Mouse (Mus musculus) midbrain, embryonic 15.5 days (tissue): Measurements from ENCODE around the gene Vwf. TPM values are rescaled to one million over a fixed set of nuclear protein-coding genes. Genes with fewer than 3 reads are reported as not detected.

Experiments
- ATAC-seq: fragments of 200-750 bp; cut with Nextera tagmentation; replicated peaks from 2 replicates; pipeline ENCODE4 v1.8.0; 2017; ENCODE audit warnings: moderate TSS enrichment
- H3K27ac ChIP-seq: fragments of 300-500 bp; sonication (generic); 2 replicates; pipeline ENCODE4 v1.5.1; 2015; ENCODE audit warnings: mild to moderate bottlenecking, inconsistent platforms
- H3K27me3 ChIP-seq: fragments of 300-500 bp; sonication (generic); replicated peaks from 2 replicates; pipeline ENCODE4 v1.6.1; 2015; ENCODE audit warnings: inconsistent platforms
- H3K36me3 ChIP-seq: fragments of 300-500 bp; sonication (generic); replicated peaks from 2 replicates; pipeline ENCODE4 v1.6.1; 2015; ENCODE audit warnings: inconsistent platforms
- H3K4me1 ChIP-seq: fragments of 300-500 bp; sonication (generic); 2 replicates; pipeline ENCODE4 v1.6.1; 2015; ENCODE audit warnings: inconsistent platforms
- H3K4me2 ChIP-seq: fragments of 300-500 bp; sonication (generic); 2 replicates; pipeline ENCODE4 v1.6.1; 2015; ENCODE audit warnings: inconsistent platforms, mild to moderate bottlenecking, moderate library complexity
- H3K4me3 ChIP-seq: fragments of 300-500 bp; sonication (generic); 2 replicates; pipeline ENCODE4 v1.5.1; 2015; ENCODE audit warnings: mild to moderate bottlenecking, inconsistent platforms
- H3K9ac ChIP-seq: fragments of 300-500 bp; sonication (generic); 2 replicates; pipeline ENCODE4 v1.6.1; 2015; ENCODE audit warnings: mild to moderate bottlenecking, inconsistent platforms
- H3K9me3 ChIP-seq: fragments of 300-500 bp; sonication (generic); 2 replicates; pipeline ENCODE4 v1.6.1; 2016; ENCODE audit warnings: inconsistent platforms
- WGBS: fragments of 180-500 bp; shearing (Covaris S2); methylation state at CpG from one replicate; pipeline ENCODE4 v1.1.7; 2015; ENCODE audit warnings: mixed read lengths; 5-methylcytosine and 5-hydroxymethylcytosine counted together
- polyA plus RNA-seq: library from polyadenylated mRNA; unstranded; fragments of >200 nt; fragmentation: Nextera tagmentation; extraction: Ambion mirVana; gene quantifications from 2 replicates; pipeline ENCODE4 v1.2.1, GENCODE M21; 2015

Gene Vwf
- polyA plus RNA-seq, 1 experiment from 2014 or later = 11.3 TPM

- Histone ChIP-seq H3K9ac (no peak overlapping the region), H3K4me2 (no peak overlapping the region), H3K4me1 (peaks cover 5% of the 10 kb centered on the region; the same call in 1 of the 2 replicates), H3K9me3 (no peaks in the 10 kb centered on the region), H3K4me3 (no peak overlapping the region), H3K27me3 (0 out of 2 replicates have a peak, but pooled peaks cover 2% of the 10 kb centered on the region), H3K36me3 (no peaks in the 10 kb centered on the region), H3K27ac (no peak overlapping the region)
- ATAC-seq = peak; percentile 62; the same call in 1 of the 2 replicates
- 23% methylated on average over 9 of the region's 9 CpGs for WGBS
These were observed 58.1 kb downstream of the Vwf start for GRCm38 (mm10) chr6:125604463-125605191.

GRCm38 (mm10) chr6:125609025-125609424, 62.5 kb downstream of the Vwf start:
- ATAC-seq = no peak
- no peaks in the 10 kb centered on the region for H3K4me1 ChIP-seq
- H3K27me3 ChIP-seq = 0 out of 2 replicates have a peak, but pooled peaks cover 2% of the 10 kb centered on the region
- no peaks in the 10 kb centered on the region for H3K9me3 ChIP-seq
- no peak overlapping the region for H3K4me2 ChIP-seq
- H3K27ac ChIP-seq = no peak overlapping the region
- H3K4me3 ChIP-seq = no peak overlapping the region
- no peak overlapping the region for H3K9ac ChIP-seq
- WGBS = 71% methylated on average over 6 of the region's 6 CpGs
- H3K36me3 ChIP-seq = no peaks in the 10 kb centered on the region

DNA sequence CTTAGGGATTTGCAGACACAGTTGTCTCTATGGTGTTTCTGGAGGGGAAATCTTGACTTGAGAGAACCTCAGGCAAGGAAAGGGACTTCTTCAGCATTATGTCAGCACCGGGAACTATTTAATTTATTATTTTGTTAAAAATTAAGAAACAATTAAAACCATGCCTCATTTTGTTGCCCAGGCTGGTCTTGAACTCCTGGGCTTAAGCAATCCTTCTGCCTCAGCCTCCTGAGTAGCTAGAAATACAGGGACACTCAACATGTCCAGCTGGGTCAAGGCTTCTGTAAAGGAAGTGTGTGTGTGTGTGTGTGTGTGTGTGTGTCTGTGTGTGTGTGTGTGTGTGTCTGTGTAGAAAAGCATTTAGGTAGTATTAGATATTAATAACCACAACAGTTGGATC, 71.3 kb downstream of the Vwf start:
- WGBS = 98% methylated on average over 1 of the region's 1 CpGs

DNA sequence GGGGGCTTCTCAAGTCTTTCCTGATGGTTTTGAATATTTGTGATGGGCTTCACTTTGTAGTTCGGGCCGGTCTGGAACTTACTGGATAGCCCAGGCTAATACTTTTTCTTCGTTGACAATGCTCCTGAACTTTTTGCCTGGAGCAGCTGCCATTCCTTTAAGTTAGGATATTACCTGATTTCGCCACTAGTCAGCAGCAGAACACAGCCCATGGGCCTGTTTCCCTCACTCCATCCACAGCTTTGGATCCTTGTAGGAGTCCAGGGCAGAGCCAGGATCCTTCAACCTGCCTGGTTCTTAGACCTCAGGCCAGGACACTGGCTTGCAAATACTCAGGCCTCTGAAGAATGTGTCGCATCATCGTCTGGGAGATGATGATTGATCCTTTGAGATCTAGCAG, 74.2 kb downstream of the Vwf start:
- Histone ChIP-seq H3K4me3 (no peak overlapping the region), H3K4me2 (no peak overlapping the region), H3K27me3 (no peaks in the 10 kb centered on the region), H3K9me3 (no peaks in the 10 kb centered on the region), H3K9ac (no peak overlapping the region), H3K27ac (no peak overlapping the region), H3K36me3 (no peaks in the 10 kb centered on the region), H3K4me1 (no peaks in the 10 kb centered on the region)
- 46% methylated on average over 6 of the region's 6 CpGs for WGBS
- peak; percentile 85 for ATAC-seq

More for the DNA sequence above, 71.3 kb downstream of the Vwf start:
- H3K36me3 ChIP-seq = no peaks in the 10 kb centered on the region
- H3K9me3 ChIP-seq = no peaks in the 10 kb centered on the region
- H3K27me3 ChIP-seq = no peaks in the 10 kb centered on the region
- no peak overlapping the region for H3K4me2 ChIP-seq
- H3K27ac ChIP-seq = no peak overlapping the region
- no peak overlapping the region for H3K9ac ChIP-seq
- no peak overlapping the region for H3K4me3 ChIP-seq
- no peaks in the 10 kb centered on the region for H3K4me1 ChIP-seq
- no peak for ATAC-seq

DNA sequence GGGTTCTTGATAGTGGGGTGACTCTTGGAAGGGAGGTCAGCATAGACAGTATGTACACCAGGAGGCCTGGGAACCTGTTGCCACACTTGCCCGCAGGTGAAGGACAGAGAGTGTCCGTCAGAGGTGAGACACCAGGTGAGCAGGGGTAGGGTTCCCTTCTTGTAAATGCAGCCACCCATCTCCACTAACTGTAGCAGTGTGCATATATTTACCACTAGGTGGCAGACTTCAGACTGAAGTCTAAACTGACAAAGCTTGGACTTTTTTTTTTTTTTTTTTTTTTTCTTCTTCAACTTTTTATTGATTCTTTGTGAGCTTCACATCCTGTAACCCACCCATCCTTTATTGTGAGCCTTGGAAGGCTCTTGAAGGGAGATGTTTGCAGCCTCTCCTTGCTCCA, 75.9 kb downstream of the Vwf start:
- 0 out of 2 replicates have a peak, but pooled peaks have one; percentile 34 for ATAC-seq
- Histone ChIP-seq H3K27ac (no peak overlapping the region), H3K36me3 (no peaks in the 10 kb centered on the region), H3K4me3 (no peak overlapping the region), H3K9ac (no peak overlapping the region), H3K4me1 (no peaks in the 10 kb centered on the region), H3K4me2 (no peak overlapping the region), H3K27me3 (no peaks in the 10 kb centered on the region), H3K9me3 (no peaks in the 10 kb centered on the region)
- 57% methylated on average over 2 of the region's 2 CpGs for WGBS

DNA sequence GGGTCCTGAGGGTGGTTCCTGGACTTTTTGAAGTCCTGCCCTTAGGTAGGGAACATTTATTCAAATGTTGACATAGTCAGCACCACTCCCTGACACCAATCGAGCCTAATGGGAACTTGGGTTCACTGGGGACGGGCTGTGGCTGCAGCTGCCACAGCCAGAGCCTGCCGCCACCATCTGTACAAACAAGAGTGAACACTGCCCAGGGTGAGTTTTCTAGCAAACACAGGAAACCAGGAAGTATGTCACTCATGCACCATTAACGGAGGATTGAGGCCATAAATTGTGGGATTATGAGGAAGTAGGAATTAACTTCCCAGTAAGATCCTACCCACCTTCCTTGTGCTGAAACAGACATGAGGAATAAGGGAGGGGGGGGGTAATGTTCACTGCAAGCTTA, 93.9 kb downstream of the Vwf start:
- Histone ChIP-seq H3K9ac (no peak overlapping the region), H3K4me3 (no peak overlapping the region), H3K9me3 (no peaks in the 10 kb centered on the region), H3K27ac (no peak overlapping the region), H3K36me3 (no peaks in the 10 kb centered on the region), H3K27me3 (no peaks in the 10 kb centered on the region), H3K4me2 (no peak overlapping the region), H3K4me1 (no peaks in the 10 kb centered on the region)
- 80% methylated on average over 4 of the region's 4 CpGs for WGBS
- ATAC-seq = no peak

GRCm38 (mm10) chr6:125641146-125641545, 94.6 kb downstream of the Vwf start:
- ATAC-seq = no peak
- Histone ChIP-seq H3K27ac (no peak overlapping the region), H3K9me3 (no peaks in the 10 kb centered on the region), H3K9ac (no peak overlapping the region), H3K4me2 (no peak overlapping the region), H3K4me1 (no peaks in the 10 kb centered on the region), H3K27me3 (no peaks in the 10 kb centered on the region), H3K4me3 (no peak overlapping the region), H3K36me3 (no peaks in the 10 kb centered on the region)
- WGBS = 81% methylated on average over 8 of the region's 8 CpGs

DNA sequence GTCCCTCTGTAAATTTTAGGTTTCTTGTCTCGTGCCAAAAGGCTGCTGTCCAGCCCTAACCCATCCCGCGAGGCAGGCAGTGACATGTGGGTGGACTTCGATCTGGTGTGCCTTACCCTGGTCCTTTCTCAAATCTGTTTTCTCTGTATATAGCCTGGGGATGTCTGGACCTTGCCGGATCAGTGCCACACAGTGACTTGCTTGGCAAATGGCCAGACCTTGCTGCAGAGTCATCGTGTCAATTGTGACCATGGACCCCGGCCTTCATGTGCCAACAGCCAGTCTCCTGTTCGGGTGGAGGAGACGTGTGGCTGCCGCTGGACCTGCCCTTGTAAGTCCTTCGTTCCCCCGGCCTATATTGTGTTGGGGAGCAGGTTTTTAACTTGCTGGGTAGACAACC, 102.4 kb downstream of the Vwf start:
- Histone ChIP-seq H3K27ac (no peak overlapping the region), H3K9me3 (no peaks in the 10 kb centered on the region), H3K27me3 (no peaks in the 10 kb centered on the region), H3K4me2 (no peak overlapping the region), H3K9ac (no peak overlapping the region), H3K36me3 (no peaks in the 10 kb centered on the region), H3K4me3 (no peak overlapping the region), H3K4me1 (no peaks in the 10 kb centered on the region)
- no peak for ATAC-seq
- WGBS = 82% methylated on average over 12 of the region's 12 CpGs

- no peak overlapping the region for H3K9ac ChIP-seq
- H3K4me2 ChIP-seq = no peak overlapping the region
- no peak for ATAC-seq
- WGBS = 82% methylated on average over 3 of the region's 3 CpGs
- H3K4me3 ChIP-seq = no peak overlapping the region
- H3K36me3 ChIP-seq = no peaks in the 10 kb centered on the region
- H3K9me3 ChIP-seq = no peaks in the 10 kb centered on the region
- no peaks in the 10 kb centered on the region for H3K4me1 ChIP-seq
- no peaks in the 10 kb centered on the region for H3K27me3 ChIP-seq
- H3K27ac ChIP-seq = no peak overlapping the region
These were observed 104.8 kb downstream of the Vwf start for GRCm38 (mm10) chr6:125651335-125651734.

GRCm38 (mm10) chr6:125653416-125653815, 106.8 kb downstream of the Vwf start:
- Histone ChIP-seq H3K27me3 (no peaks in the 10 kb centered on the region), H3K36me3 (no peaks in the 10 kb centered on the region), H3K4me3 (no peak overlapping the region), H3K4me1 (no peaks in the 10 kb centered on the region), H3K4me2 (no peak overlapping the region), H3K27ac (no peak overlapping the region), H3K9me3 (no peaks in the 10 kb centered on the region), H3K9ac (no peak overlapping the region)
- ATAC-seq = no peak
- 83% methylated on average over 1 of the region's 1 CpGs for WGBS

GRCm38 (mm10) chr6:125656921-125657320, 110.3 kb downstream of the Vwf start:
- H3K27ac ChIP-seq = no peak overlapping the region
- ATAC-seq = no peak
- no peak overlapping the region for H3K9ac ChIP-seq
- no peaks in the 10 kb centered on the region for H3K9me3 ChIP-seq
- WGBS = 88% methylated on average over 13 of the region's 13 CpGs
- H3K4me1 ChIP-seq = no peaks in the 10 kb centered on the region
- no peak overlapping the region for H3K4me2 ChIP-seq
- H3K27me3 ChIP-seq = no peaks in the 10 kb centered on the region
- H3K4me3 ChIP-seq = no peak overlapping the region
- H3K36me3 ChIP-seq = no peaks in the 10 kb centered on the region

DNA sequence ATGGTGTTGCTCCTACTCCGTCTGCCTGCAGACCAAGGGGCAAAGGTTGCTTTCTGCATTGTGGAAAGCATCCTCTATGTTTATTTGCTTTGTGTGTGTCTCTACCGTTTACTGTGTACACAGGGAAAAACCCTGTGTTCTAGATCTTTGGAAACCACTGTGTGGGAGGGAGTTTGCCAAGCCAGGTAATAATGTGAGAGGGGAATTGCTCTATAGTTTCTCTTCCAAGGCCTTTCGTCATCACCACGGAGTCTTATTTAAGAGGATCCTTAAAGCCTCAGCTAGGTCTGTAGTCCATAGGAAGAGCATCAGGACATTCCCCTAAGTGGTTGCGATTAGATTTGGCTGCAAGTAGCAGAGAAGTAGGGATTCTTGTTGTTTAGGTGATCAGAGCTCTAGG, 111.4 kb downstream of the Vwf start:
- Histone ChIP-seq H3K4me3 (no peak overlapping the region), H3K36me3 (no peaks in the 10 kb centered on the region), H3K4me2 (no peak overlapping the region), H3K9ac (no peak overlapping the region), H3K4me1 (no peaks in the 10 kb centered on the region), H3K9me3 (no peaks in the 10 kb centered on the region), H3K27ac (no peak overlapping the region), H3K27me3 (no peaks in the 10 kb centered on the region)
- no peak for ATAC-seq
- WGBS = 93% methylated on average over 5 of the region's 5 CpGs
